Mouse (Mus musculus) T-helper 1 cell (primary cell): ENCODE measurements around the gene Bmp8b.
"Not testable (repeated sequence)": the region's sequence is repeated elsewhere in the genome, so short reads cannot be mapped to it uniquely, and the experiment has no call there.

ENCODE experiments used
- in situ Hi-C: fragments of 300-600 bp; cut with MboI, MseI; formaldehyde crosslinking; loops from one replicate; pipeline ENCODE4 v1.15.1; 2025; ENCODE audit warnings: high pct_unique_total_duplicates

Gene Bmp8b

GRCm38 (mm10) chr4:123110751-123111150, 5.8 kb downstream of the Bmp8b start:
- in situ Hi-C loops = no loop called here

- in situ Hi-C loops = not testable (repeated sequence)
These were observed 6.5 kb downstream of the Bmp8b start for GRCm38 (mm10) chr4:123111275-123111983.

DNA sequence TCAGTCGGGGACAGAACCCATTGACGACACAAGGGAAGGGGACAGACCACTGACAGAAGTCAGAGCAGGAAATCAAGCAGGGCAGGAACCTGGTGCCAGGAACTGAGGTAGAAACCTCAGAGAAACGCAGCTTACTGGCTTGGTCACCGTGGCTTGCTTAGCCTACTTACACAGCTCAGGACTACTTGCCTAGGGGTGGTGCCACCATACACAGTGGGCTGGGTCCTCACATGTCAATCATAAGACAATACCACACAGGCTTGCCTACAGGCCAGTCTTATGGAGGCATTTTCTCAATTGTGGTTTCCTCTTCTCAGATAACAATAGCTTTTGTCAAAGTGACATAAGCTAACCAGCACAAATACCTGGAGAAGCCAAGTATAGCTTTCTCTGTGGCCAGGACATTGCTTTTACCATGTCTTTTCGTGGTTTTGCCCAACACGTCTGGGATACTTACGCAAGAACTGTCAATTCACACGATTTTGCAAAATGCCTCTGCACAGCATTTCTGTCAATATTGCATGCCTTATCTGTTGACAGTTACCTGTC, 7.3 kb downstream of the Bmp8b start:
- in situ Hi-C loops = no loop called here

DNA sequence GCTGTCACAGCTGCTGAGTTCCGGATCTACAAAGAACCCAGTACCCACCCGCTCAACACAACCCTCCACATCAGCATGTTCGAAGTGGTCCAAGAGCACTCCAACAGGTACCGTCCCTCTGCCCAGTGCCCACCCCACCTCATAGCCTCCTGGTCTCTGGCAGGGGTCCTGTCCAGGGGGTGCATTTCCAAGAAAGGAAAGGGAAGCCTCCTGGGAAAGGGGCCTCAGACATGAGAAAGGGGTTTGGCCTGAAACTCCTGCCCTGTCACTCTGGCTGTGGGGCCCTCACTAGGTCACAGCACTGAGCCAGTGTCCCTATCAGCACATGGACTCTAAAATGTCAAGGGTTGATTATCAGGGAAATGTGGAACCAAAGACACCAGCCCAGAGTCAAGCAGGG, 9.7 kb downstream of the Bmp8b start:
- in situ Hi-C loops = loop anchor here (5.0 kb wide), 1 partner anchor 208 kb away; the partner anchor contains the start of gene Oxct2a

DNA sequence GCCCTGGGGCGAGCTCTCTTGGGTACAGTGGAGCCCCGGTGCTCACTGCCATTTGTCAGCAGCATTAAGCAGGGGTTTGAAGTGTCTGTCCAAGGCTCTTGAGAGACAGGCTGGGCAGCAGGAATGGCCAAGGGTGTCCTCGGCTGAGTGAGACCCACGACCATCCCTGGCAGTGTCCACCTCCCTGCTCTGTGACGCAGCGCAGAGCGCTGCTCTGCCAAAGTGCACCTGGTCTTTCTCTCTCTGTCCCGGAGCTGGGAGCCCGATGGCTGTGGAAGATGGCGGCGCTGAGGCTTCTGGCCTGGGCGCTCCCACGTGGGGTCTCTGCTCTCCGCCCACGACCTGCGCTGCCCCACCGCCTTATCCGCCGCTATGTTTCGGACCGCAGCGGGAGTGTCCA, 11.0 kb downstream of the Bmp8b start, which contains the start of gene Oxct2b:
TSS of gene Oxct2b (plus strand) at position 256 of the 400 bp plus-strand sequence.
- in situ Hi-C loops = loop anchor here (5.0 kb wide), 1 partner anchor 206 kb away; the partner anchor contains the start of gene Oxct2a

GRCm38 (mm10) chr4:123116640-123117039, 11.7 kb downstream of the Bmp8b start:
- in situ Hi-C loops = loop anchor here (5.0 kb wide), 1 partner anchor 206 kb away; the partner anchor contains the start of gene Oxct2a

GRCm38 (mm10) chr4:123121286-123121685, 16.3 kb downstream of the Bmp8b start:
- in situ Hi-C loops = no loop called here

GRCm38 (mm10) chr4:123126626-123127025, 21.7 kb downstream of the Bmp8b start:
- in situ Hi-C loops = no loop called here

DNA sequence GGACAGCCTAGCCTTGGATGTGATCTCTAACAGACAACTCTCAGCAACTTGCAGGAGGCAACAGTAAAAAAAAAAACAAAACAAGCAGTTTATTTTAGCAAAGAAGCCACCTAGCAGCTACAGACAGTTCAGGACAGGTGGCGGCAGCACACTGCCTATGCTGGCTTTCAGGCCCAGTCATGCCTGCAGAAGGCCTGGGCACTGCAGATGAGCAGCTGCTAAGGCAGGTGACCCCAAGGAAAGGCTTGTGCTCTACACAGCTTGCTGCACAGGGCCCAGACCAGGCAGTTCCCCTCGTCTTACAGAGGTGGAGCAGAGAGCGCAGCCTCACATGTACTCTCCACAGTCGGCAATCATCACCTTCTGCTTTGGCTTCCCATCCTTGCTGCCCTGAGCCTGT, 22.1 kb downstream of the Bmp8b start:
- in situ Hi-C loops = no loop called here

- in situ Hi-C loops = no loop called here
These were observed 32.6 kb downstream of the Bmp8b start for GRCm38 (mm10) chr4:123137551-123137950.

GRCm38 (mm10) chr4:123139513-123140154, 34.7 kb downstream of the Bmp8b start, which contains the start of gene Ppie:
Gene Ppie (minus strand): TSS chr4:123139951.
- in situ Hi-C loops = no loop called here

DNA sequence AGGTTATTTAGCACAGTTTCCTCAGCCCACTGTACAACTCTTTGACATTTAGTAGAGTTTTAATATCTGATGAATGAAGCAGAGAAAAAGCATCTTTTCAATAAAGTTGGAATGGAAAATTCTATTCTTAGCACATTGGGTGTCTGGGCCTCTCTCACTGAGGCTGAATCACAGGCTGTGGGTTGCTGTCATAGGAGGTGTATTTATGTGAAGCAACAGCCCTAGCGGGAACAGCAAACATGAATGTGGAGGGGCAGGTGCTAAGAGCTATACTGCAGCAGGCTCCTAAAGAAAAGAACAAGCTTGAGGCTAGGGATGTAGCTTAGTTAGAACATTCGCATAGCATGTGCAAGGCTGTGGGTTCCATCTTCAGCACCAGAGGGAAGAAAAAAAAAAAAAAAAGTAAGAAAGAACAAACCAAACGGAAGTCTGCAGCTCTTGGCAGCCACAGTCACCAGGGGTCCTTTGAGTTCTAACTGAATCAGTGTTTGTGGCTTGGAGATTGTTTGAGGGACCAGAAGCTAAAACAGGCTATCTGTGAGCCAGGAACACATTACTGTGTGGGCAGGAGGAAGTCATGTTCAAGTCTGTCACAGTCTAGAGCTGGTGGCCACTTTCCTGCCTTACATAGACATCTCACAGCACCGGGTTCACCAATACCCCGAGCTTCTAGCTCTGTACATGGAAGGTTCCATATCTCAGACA, 42.6 kb downstream of the Bmp8b start:
- in situ Hi-C loops = no loop called here

GRCm38 (mm10) chr4:123152003-123152402, 47.0 kb downstream of the Bmp8b start:
- in situ Hi-C loops = no loop called here

DNA sequence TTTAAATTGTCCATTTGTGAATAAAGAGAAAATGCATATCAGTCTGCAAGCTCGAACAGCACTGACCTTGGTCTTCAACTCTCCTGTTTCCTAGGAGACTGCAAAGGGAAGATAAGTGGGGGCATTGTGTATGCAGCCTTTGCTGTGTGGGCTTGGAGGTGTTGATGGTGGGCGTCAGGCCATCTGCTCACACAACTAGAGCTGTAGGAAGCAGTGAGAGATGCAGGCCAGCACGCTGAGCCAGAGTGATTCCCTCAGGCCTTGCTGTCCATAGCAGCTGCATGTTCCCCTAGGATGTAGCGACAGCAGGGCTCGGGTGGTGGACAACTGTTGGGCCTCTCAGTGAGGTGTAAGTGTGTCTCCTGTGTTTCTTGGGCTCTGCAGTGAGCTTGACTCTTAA, 48.0 kb downstream of the Bmp8b start:
- in situ Hi-C loops = no loop called here

DNA sequence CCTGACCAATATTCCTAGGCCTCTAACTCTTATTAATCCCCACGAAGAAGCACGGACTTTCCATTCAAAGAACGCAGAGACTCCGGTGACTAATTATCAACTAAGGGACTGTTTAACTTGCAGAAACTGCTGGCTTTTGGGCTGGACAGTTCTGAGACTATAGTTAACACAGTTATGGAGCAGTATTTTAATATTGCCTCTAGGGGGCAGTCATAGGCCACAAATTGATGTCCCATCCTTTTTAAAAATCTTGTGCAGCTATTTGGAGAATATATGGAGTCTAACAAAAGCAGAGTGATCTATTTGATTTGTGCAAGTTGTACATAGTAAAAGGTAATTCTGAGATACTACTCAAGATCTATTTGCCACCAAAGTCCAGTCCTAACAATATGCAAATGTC, 50.0 kb downstream of the Bmp8b start:
- in situ Hi-C loops = loop anchor here (5.0 kb wide), 2 partner anchors 52 to 97 kb away; no protein-coding TSS in a partner anchor

DNA sequence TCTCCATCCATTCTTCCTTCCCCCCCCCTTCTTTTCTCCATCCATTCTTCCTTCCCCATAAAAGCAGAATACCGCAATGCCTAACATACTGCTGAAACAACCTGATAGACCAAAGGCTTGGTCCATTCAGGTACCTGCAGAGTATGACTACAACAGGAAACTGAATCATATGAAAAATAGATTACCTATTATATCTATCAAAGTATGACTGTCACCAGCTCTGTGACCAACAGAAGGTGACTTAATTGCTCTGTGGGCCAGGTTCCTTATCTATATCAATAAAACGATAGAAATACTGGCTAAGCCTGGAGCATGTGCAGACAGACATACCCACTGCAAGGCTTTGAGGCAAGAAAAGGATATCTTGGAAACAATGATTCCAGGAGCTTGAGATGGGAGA, 50.5 kb downstream of the Bmp8b start:
- in situ Hi-C loops = loop anchor here (5.0 kb wide), 2 partner anchors 52 to 97 kb away; no protein-coding TSS in a partner anchor

DNA sequence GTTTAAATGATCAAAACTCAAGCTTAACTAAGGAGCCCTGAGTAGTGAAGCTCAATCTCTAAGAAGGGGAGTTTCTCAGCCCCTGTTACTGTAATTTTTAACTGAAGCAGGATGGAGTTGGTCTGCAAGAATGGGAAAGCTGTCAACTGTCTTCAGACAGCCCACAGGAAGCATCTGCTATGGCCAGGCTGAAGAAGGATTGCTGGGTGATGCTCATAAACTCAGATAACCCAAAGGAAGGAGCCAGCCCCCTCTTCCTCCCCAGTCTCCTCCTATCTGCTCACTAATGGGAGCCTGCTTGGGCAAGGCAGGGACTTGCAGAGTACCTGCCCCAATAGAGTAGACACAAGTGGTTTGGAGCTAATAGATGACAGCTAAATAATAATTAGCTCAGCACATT, 50.9 kb downstream of the Bmp8b start:
- in situ Hi-C loops = loop anchor here (5.0 kb wide), 2 partner anchors 51 to 96 kb away; no protein-coding TSS in a partner anchor

GRCm38 (mm10) chr4:123160571-123160970, 55.6 kb downstream of the Bmp8b start:
- in situ Hi-C loops = no loop called here

- in situ Hi-C loops = not testable (repeated sequence)
These were observed 56.3 kb downstream of the Bmp8b start for GRCm38 (mm10) chr4:123161251-123161650.

DNA sequence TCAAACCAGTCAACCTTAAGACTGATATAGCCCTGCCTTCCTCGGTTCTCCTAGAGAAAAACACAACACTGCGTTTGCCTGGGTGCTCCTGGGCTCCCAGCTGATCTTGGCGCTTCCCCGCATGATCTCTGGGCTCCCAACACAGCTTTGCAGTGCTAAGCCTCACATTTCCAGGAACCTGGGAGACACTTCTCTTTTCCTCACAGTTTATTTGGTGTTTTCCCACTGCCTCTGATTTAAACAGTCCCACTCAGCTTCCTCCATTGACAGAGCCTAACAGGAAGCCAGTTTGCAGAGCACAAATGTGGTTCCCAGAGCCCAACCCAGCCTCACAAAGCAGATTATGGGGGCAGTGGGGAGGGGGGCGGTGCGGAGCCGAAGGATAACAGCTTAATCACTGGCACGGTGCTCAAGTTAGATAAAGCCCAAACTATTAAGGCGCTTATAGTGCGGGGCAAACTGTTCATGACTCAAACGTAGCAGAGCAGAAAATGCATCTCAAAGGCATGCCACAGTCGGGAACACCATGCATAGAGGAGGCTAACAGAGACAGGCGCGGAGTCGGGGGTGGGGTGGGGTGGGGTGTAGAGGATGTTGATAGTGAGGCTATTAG, 57.4 kb downstream of the Bmp8b start:
- in situ Hi-C loops = no loop called here

- in situ Hi-C loops = no loop called here
These were observed 59.2 kb downstream of the Bmp8b start for GRCm38 (mm10) chr4:123164157-123164556.
